Mouse (Mus musculus) stomach, embryonic 16.5 days (tissue): Measurements from ENCODE around the gene Wdr18. TPM values are rescaled to one million over a fixed set of nuclear protein-coding genes. Genes with fewer than 3 reads are reported as not detected.

ENCODE experiments used
- ATAC-seq: fragments of 200-750 bp; cut with Nextera tagmentation; 2 replicates; pipeline ENCODE4 v1.8.0; 2017; ENCODE audit warnings: moderate number of reproducible peaks, moderate TSS enrichment; ENCODE audit not compliant: insufficient read depth, low FRiP score
- H3K27ac ChIP-seq: fragments of 300-500 bp; sonication (generic); 2 replicates; pipeline ENCODE4 v1.5.1; 2014; ENCODE audit warnings: low read length
- H3K27me3 ChIP-seq: fragments of 300-500 bp; sonication (generic); 2 replicates; pipeline ENCODE4 v1.6.1; 2014; ENCODE audit warnings: low read length, control low read depth, mixed read lengths; ENCODE audit not compliant: control insufficient read depth, insufficient read depth
- H3K36me3 ChIP-seq: fragments of 300-500 bp; sonication (generic); 2 replicates; pipeline ENCODE4 v1.6.1; 2014; ENCODE audit warnings: low read length; ENCODE audit not compliant: control insufficient read depth, insufficient read depth
- H3K4me1 ChIP-seq: fragments of 300-500 bp; sonication (generic); 2 replicates; pipeline ENCODE4 v1.6.1; 2014; ENCODE audit warnings: low read length, control low read depth, mixed read lengths; ENCODE audit not compliant: control insufficient read depth, insufficient read depth
- H3K4me2 ChIP-seq: fragments of 300-500 bp; sonication (generic); 2 replicates; pipeline ENCODE4 v1.6.1; 2014; ENCODE audit warnings: low read depth, low read length, mixed read lengths
- H3K4me3 ChIP-seq: fragments of 300-500 bp; sonication (generic); replicated peaks from 2 replicates; pipeline ENCODE4 v1.5.1; 2014; ENCODE audit warnings: mild to moderate bottlenecking, low read length
- H3K9ac ChIP-seq: fragments of 300-500 bp; sonication (generic); 2 replicates; pipeline ENCODE4 v1.6.1; 2014; ENCODE audit warnings: low read length
- H3K9me3 ChIP-seq: fragments of 300-500 bp; sonication (generic); replicated peaks from 2 replicates; pipeline ENCODE4 v1.6.1; 2016; ENCODE audit warnings: low read length, control low read depth; ENCODE audit not compliant: control insufficient read depth
- WGBS: fragments of 180-500 bp; shearing (Covaris S2); extraction: QIAGEN DNeasy Blood & Tissue Kit; methylation state at CpG from one replicate; pipeline ENCODE4 v1.1.7; 2014; 5-methylcytosine and 5-hydroxymethylcytosine counted together
- polyA plus RNA-seq: library from polyadenylated mRNA; unstranded; fragments of >200 nt; fragmentation: Nextera tagmentation; extraction: Ambion mirVana; gene quantifications from 2 replicates; pipeline ENCODE4 v1.2.1, GENCODE M21; 2015

The Wdr18 gene
- polyA plus RNA-seq, 1 experiment from 2014 or later: 86.9 TPM

DNA sequence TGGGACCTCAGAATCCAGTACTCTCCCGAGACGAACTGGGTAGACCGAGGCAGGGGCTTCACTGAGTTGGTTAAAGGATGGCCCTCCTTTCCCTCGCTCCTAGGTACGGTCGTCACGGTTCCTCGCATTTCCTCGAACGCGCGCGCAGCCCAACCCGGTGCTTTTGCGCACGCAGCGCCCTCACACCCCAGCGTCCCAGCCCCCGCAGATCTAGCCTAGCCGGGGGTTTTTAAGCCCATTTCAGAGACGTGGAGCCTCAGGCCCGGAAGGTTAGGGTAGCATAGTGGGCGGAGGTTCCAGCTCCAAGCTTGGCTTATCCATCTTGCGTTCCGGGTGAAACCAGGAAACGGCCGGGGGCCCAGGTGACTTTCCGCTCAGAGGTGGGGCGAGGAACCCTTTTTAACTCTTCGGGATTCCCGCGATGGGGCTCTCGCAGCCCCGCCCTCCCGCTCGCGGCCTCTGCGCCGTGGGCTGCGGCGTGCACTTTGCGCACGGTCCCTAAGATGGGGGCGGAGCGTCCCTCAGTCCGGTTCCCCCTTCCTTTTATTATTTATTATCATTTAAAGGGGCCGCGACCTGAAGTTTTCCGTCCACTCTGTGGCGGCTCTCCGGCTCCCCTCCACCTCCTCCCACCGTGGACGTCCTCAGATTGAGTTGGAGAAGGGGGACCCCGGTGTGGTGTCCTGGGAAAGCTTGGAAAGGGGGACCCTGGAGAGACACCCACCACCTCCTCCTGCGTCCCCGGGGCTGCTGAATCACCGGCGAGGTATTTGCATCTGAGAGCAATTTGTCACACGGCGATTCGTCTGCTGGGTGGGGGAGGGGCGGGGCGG, 33.2 kb upstream of the Wdr18 start, which contains the start of gene Arid3a:
Arid3a (plus strand) TSS at position 553 of the 833 bp plus-strand sequence.
- Histone ChIP-seq H3K36me3 (peaks cover 8% of the 10 kb centered on the region; the same call in 1 of the 2 replicates), H3K4me3 (peak within 1 kb of the TSS; percentile 85), H3K4me1 (peaks cover 20% of the 10 kb centered on the region), H3K9ac (peak within 1 kb of the TSS; percentile 89), H3K27ac (peak within 1 kb of the TSS; percentile 95), H3K4me2 (peak within 1 kb of the TSS; percentile 92), H3K9me3 (no peaks in the 10 kb centered on the region), H3K27me3 (peaks cover 11% of the 10 kb centered on the region)
- WGBS: under 1% methylated on average over 63 of the region's 63 CpGs
- ATAC-seq: peak; percentile 85

DNA sequence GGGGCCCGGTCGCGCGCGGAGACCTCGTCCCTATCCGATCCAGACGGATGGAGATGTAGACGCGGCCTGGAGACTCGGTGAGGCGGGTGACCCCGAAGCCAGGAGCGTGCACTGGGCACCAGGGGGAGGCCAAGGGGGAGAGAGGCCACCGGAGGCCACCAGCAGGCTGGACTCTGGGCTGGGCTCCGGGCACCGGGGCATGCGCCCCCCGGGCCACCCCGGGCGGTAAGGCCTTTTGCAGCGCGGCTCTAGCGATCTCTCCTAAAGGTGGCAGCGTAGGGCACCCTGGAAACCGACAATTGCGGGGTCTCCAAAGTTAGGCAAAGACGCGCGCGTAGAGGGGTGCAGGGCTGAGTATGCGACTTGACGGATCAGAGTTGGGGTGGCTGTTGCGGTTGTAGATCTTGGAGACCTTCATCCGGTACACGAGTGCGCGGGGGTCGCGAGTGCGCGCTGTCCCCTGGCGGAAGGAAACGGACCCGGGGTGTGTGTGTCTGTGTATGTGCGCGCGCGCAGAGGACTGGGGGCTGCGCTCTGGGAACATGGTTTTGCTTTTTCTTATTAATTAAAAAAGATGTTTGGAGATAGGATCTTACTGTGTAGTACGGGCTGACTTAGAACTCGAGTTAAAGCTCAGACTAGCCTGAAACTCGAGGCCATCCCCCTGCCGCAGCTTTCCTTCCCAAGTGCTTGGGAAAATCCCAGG, 32.5 kb upstream of the Wdr18 start:
- ATAC-seq: peak; percentile 7; the same call in 1 of the 2 replicates
- H3K27ac ChIP-seq: peak overlapping the region; percentile 95
- WGBS: 0% methylated on average over 54 of the region's 54 CpGs

DNA sequence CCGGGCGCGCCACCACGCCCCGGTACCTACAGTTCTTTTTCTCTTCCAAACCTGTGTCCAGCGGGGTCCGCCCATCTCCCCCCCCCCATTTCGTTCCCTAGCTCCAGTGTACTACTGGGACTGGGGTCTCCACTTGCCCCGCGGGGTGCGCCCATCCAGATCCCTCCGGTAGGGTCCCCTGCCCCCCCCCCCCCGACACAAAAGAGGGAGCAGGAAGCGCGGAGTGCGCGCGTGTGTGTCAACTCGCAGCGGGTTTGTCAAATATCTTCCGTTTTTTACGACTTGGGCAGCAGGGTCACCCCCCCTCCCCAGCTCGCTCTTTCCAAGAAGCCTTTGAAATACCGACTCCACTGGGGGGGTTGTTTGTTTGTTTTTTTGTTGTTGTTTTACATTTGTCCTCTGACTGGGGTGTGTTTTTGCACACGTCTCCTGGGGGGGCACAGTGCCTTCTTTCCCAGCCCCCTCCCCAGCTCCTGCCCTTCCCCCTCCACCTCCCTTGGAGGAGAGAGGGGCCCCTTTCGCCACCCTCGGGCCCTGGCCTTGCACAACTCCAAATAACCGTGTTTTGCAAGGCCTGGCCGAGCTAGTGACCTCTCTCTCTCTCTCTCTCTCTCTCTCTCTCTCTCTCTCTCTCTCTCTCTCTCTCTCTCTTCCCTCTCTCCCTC, 31.8 kb upstream of the Wdr18 start:
- Histone ChIP-seq H3K4me3 (peak overlapping the region; percentile 85), H3K9me3 (no peaks in the 10 kb centered on the region), H3K4me2 (peak overlapping the region; percentile 92), H3K4me1 (peaks cover 33% of the 10 kb centered on the region), H3K36me3 (peaks cover 13% of the 10 kb centered on the region; the same call in 1 of the 2 replicates), H3K27me3 (no peaks in the 10 kb centered on the region; the same call in 1 of the 2 replicates), H3K9ac (peak overlapping the region; percentile 89), H3K27ac (peak overlapping the region; percentile 95)
- 2% methylated on average over 29 of the region's 29 CpGs for WGBS
- no peak for ATAC-seq

More for the DNA sequence above, 32.5 kb upstream of the Wdr18 start:
- Histone ChIP-seq H3K9me3 (no peaks in the 10 kb centered on the region), H3K36me3 (peaks cover 13% of the 10 kb centered on the region; the same call in 1 of the 2 replicates), H3K4me1 (peaks cover 26% of the 10 kb centered on the region), H3K4me2 (peak overlapping the region; percentile 92), H3K4me3 (peak overlapping the region; percentile 85), H3K27me3 (peaks cover 3% of the 10 kb centered on the region), H3K9ac (peak overlapping the region; percentile 89)

DNA sequence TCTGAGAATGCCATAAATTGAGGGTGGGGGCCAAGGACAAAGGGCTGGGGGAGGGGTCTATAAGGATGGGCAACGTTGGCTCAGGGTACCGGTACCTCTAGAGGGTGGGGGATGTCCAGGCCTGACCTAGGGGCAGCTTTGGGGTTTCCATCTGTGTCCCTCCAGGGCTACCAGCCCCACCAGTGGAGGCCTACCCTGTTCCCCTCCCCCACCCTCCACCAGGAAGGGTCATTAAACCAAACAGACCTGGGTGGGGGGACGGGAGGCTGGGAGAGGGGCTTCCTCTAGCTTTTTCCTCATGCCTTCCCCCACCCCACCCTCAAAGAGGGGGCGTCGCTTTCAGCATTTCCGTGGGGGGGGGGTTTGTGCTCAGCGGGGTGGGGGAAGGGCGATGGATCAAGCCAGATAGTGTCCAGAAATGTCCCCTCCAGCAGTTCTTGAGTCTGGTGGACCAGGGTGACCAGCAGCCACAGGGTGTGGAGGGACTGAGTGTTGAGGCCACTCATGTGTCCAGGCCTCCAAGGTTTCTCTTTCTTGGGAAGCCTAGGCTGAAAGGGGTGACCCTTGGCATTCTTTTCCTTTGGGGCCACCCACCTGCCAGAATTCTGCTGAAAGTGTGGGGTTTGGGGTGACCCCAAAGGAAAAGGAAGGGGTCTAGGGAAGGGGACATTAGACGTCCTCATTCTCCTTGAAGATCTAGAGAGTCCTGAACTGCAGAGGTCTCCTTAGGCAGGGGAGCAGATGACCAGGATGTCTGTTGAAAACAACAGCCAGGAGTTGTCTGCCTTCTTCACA, 30.8 kb upstream of the Wdr18 start:
- 27% methylated on average over 9 of the region's 9 CpGs for WGBS
- H3K4me1 ChIP-seq: peaks cover 42% of the 10 kb centered on the region
- ATAC-seq: no peak
- peak overlapping the region; percentile 89 for H3K9ac ChIP-seq
- H3K27me3 ChIP-seq: no peaks in the 10 kb centered on the region
- H3K4me2 ChIP-seq: peak overlapping the region; percentile 92
- H3K9me3 ChIP-seq: no peaks in the 10 kb centered on the region
- H3K36me3 ChIP-seq: peaks cover 13% of the 10 kb centered on the region; the same call in 1 of the 2 replicates
- peak overlapping the region; percentile 85 for H3K4me3 ChIP-seq
- H3K27ac ChIP-seq: peak overlapping the region; percentile 55

DNA sequence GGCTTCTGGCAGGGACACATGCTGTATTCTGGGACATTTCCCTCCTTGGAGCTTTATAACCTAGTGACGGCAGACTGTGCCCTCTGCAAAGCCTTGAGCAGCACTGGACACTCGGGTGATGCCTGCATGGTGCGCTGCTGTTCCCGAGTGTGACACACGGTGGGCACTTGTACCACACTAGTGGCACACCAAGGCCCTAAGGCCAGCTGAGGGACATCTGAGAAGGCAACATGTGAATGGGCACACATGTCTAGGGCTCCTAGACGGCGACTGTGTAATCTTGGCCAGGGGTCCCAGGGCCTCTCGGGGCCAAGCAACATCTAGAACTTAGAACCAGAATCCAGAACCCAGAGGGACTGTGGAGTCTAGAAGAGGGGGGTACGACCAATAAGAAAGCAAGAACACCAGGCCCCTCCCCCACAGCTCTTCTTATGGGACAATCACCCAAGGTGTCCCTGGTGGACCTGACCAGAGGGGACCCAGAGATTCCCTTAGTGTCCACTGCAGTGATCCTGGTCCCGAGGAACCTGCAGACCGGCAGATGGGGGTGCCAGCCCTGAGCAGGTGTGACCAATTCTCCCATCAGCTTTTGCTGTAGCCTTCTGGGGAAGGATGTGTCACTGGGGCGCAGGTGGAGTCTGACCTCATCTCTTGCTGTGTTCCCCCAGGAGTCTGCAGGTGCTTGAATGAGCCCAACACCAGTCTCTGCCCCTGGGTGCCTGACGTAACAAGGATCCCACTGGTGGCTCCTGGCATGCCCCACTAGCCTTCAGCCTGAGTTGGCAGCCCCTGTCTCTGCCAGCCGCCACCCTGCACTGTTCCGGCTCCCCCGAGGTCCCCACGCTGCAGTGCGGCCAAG, 29.8 kb upstream of the Wdr18 start:
- Histone ChIP-seq H3K4me3 (no peak overlapping the region), H3K4me1 (peaks cover 53% of the 10 kb centered on the region), H3K27ac (no peak overlapping the region), H3K9me3 (no peaks in the 10 kb centered on the region), H3K4me2 (no peak overlapping the region), H3K27me3 (no peaks in the 10 kb centered on the region), H3K36me3 (peaks cover 13% of the 10 kb centered on the region; the same call in 1 of the 2 replicates), H3K9ac (no peak overlapping the region)
- ATAC-seq: no peak
- 89% methylated on average over 18 of the region's 18 CpGs for WGBS

DNA sequence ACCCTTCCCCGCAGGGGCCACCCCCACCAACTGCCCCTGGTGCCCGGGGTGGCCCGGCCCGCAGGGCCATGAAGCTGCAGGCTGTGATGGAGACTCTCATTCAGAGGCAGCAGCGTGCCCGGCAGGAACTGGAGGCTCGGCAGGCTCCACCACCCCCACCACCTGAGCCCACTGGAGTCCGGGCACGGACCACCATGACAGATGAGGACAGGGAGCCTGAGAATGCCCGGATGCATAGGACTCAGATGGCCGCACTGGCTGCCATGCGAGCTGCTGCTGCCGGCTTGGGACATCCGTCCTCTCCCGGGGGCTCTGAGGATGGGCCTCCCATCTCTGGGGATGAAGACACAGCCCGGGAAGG, 29.1 kb upstream of the Wdr18 start:
- Histone ChIP-seq H3K27me3 (no peaks in the 10 kb centered on the region), H3K36me3 (peaks cover 13% of the 10 kb centered on the region; the same call in 1 of the 2 replicates), H3K9ac (no peak overlapping the region), H3K4me2 (no peak overlapping the region), H3K9me3 (no peaks in the 10 kb centered on the region), H3K4me3 (no peak overlapping the region), H3K27ac (no peak overlapping the region), H3K4me1 (peaks cover 54% of the 10 kb centered on the region)
- WGBS: 91% methylated on average over 16 of the region's 16 CpGs
- ATAC-seq: no peak

DNA sequence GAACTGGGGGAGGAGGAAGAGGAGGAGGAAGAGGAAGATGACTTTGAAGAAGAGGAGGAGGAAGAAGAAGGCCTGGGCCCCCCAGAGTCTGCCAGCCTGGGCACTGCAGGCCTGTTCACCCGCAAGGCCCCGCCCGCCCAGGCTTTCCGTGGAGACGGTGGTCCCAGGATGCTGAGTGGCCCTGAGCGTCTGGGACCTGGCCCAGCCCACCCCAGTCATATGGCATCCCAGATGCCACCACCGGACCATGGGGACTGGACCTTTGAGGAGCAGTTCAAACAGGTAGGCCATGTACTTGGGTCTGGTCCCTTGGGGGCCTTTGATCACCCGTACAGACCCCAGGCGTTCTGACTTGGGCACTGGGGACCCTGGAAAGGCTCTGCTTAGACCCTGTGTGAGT, 28.2 kb upstream of the Wdr18 start:
- 74% methylated on average over 9 of the region's 9 CpGs for WGBS
- no peak overlapping the region for H3K9ac ChIP-seq
- H3K27me3 ChIP-seq: no peaks in the 10 kb centered on the region
- H3K4me2 ChIP-seq: no peak overlapping the region
- H3K4me1 ChIP-seq: peaks cover 59% of the 10 kb centered on the region
- H3K9me3 ChIP-seq: no peaks in the 10 kb centered on the region
- peaks cover 13% of the 10 kb centered on the region; the same call in 1 of the 2 replicates for H3K36me3 ChIP-seq
- H3K4me3 ChIP-seq: no peak overlapping the region
- H3K27ac ChIP-seq: no peak overlapping the region
- ATAC-seq: no peak
